Comparison of ENCODE assay signal across 10 mouse cellular contexts in the genomic region with DNA sequence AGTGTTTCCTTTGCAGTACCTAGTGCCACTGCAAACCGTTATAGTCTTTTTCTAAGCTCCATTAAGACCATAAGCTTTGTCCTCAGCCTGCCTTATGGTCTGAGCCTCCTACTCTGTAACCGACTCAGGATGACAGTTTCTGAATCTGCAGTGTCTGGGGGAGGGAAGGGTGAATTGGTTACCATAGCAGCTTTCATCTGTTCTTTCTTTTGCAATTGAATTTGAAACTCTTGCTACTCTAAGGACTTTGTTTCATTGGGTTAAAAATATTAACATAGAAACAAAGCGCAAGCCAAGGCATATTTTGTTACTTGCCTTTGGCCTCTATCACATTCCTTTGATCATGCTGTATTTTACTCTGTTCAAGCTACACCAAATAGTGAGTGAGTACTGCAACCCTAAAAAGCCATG. TPM values are rescaled to one million over a fixed set of nuclear protein-coding genes. Genes with fewer than 3 reads are reported as not detected.
DNase-seq lines count a peak whose midpoint lies in the region; ATAC-seq and TF ChIP-seq lines count a peak whose summit lies in the region.
"Had no signal": no experiment of that assay in that cellular context is flagged by ENCODE, and none has a peak within 500 bp of the region (broad histone marks: within the 10 kb centered on the region; RNA-seq: fewer than 3 reads in every experiment).

No protein-coding gene starts in this region.

- no peaks in the 10 kb centered on the region for H3K36me3 ChIP-seq in hindbrain, embryonic 11.5 days (ENCODE audit: control insufficient read depth, insufficient read depth, low read length)
- H3K36me3 ChIP-seq in hindbrain, embryonic 10.5 days = peaks cover 22% of the 10 kb centered on the region
- no peaks in the 10 kb centered on the region for H3K36me3 ChIP-seq in hindbrain, postnatal 0 days (ENCODE audit: insufficient read depth, low read length)
- no peaks in the 10 kb centered on the region for H3K36me3 ChIP-seq in midbrain, embryonic 16.5 days (ENCODE audit: control insufficient read depth, insufficient read depth, low read length)
- H3K36me3 ChIP-seq in intestine, embryonic 15.5 days = no peaks in the 10 kb centered on the region

- no peak for ATAC-seq in hindbrain, embryonic 11.5 days (ENCODE audit: low FRiP score)
- ATAC-seq in hindbrain, postnatal 0 days = no peak
- ATAC-seq in midbrain, embryonic 16.5 days = 0 out of 2 replicates have a peak, but pooled peaks have one; percentile 42
- no peak for ATAC-seq in intestine, embryonic 15.5 days

- H3K27ac ChIP-seq in hindbrain, embryonic 11.5 days (ENCODE audit: low read depth, low read length) = peak overlapping the region; percentile 30; the same call in 1 of the 2 replicates
- no peak overlapping the region for H3K27ac ChIP-seq in hindbrain, embryonic 10.5 days
- H3K27ac ChIP-seq in hindbrain, postnatal 0 days = peak overlapping the region; percentile 22; the same call in 1 of the 2 replicates
- peak overlapping the region; percentile 71 for H3K27ac ChIP-seq in midbrain, embryonic 16.5 days (ENCODE audit: low read length)
- H3K27ac ChIP-seq in intestine, embryonic 15.5 days = no peak overlapping the region
- H3K27ac ChIP-seq: lung, embryonic 15.5 days had no signal

- H3K9ac ChIP-seq in hindbrain, embryonic 11.5 days (ENCODE audit: low read depth, low read length) = no peak overlapping the region
- H3K9ac ChIP-seq in hindbrain, postnatal 0 days (replicated peaks; ENCODE audit: low read length) = no peak overlapping the region
- peak overlapping the region; percentile 52; the same call in 1 of the 2 replicates for H3K9ac ChIP-seq in midbrain, embryonic 16.5 days (ENCODE audit: low read depth, low read length)
- H3K9ac ChIP-seq in intestine, embryonic 15.5 days = no peak overlapping the region
- H3K9ac ChIP-seq: limb, embryonic 13.5 days; lung, embryonic 15.5 days had no signal

- H3K9me3 ChIP-seq in hindbrain, embryonic 11.5 days (ENCODE audit: control insufficient read depth, low read length) = no peaks in the 10 kb centered on the region
- no peaks in the 10 kb centered on the region for H3K9me3 ChIP-seq in hindbrain, embryonic 10.5 days
- H3K9me3 ChIP-seq in hindbrain, postnatal 0 days (ENCODE audit: low read length) = no peaks in the 10 kb centered on the region
- H3K9me3 ChIP-seq in midbrain, embryonic 16.5 days (replicated peaks; ENCODE audit: control insufficient read depth, low read length, poor library complexity, severe bottlenecking) = no peaks in the 10 kb centered on the region
- H3K9me3 ChIP-seq in intestine, embryonic 15.5 days = no peaks in the 10 kb centered on the region
- H3K9me3 ChIP-seq: limb, embryonic 13.5 days; lung, embryonic 15.5 days; megakaryocyte, embryonic 14.5 days had no signal

- H3K4me2 ChIP-seq in hindbrain, embryonic 11.5 days (replicated peaks; ENCODE audit: low read depth, low read length) = no peak overlapping the region
- H3K4me2 ChIP-seq in hindbrain, postnatal 0 days (ENCODE audit: low read depth, low read length) = no peak overlapping the region
- H3K4me2 ChIP-seq in midbrain, embryonic 16.5 days (ENCODE audit: low read length) = no peak overlapping the region
- no peak overlapping the region for H3K4me2 ChIP-seq in intestine, embryonic 15.5 days (replicated peaks)
- H3K4me2 ChIP-seq: limb, embryonic 13.5 days; lung, embryonic 15.5 days had no signal

- H3K27me3 ChIP-seq in hindbrain, embryonic 11.5 days (ENCODE audit: control insufficient read depth, insufficient read depth, low read length) = no peaks in the 10 kb centered on the region
- H3K27me3 ChIP-seq in hindbrain, embryonic 10.5 days (ENCODE audit: insufficient read depth, poor library complexity, severe bottlenecking) = no peaks in the 10 kb centered on the region
- no peaks in the 10 kb centered on the region for H3K27me3 ChIP-seq in hindbrain, postnatal 0 days (ENCODE audit: insufficient read depth, low read length)
- no peaks in the 10 kb centered on the region for H3K27me3 ChIP-seq in midbrain, embryonic 16.5 days (ENCODE audit: control insufficient read depth, insufficient read depth, low read depth, low read length)
- H3K27me3 ChIP-seq in intestine, embryonic 15.5 days (replicated peaks) = no peaks in the 10 kb centered on the region
- H3K27me3 ChIP-seq: limb, embryonic 13.5 days; lung, embryonic 15.5 days; megakaryocyte, embryonic 14.5 days had no signal

- no peak for TF ChIP-seq CTCF in hindbrain, postnatal 0 days (IDR thresholded peaks at IDR 0.05; ENCODE audit: low read depth)

- H3K4me1 ChIP-seq in hindbrain, embryonic 11.5 days (replicated peaks; ENCODE audit: control insufficient read depth, insufficient read depth, low read length) = 0 out of 2 replicates have a peak, but pooled peaks cover 7% of the 10 kb centered on the region
- peaks cover 20% of the 10 kb centered on the region for H3K4me1 ChIP-seq in hindbrain, embryonic 10.5 days (replicated peaks)
- peaks cover 5% of the 10 kb centered on the region; the same call in 1 of the 2 replicates for H3K4me1 ChIP-seq in hindbrain, postnatal 0 days (ENCODE audit: insufficient read depth, low read length)
- H3K4me1 ChIP-seq in midbrain, embryonic 16.5 days (ENCODE audit: control insufficient read depth, insufficient read depth, low read length) = peaks cover 18% of the 10 kb centered on the region
- H3K4me1 ChIP-seq in intestine, embryonic 15.5 days (replicated peaks) = no peaks in the 10 kb centered on the region
- H3K4me1 ChIP-seq: lung, embryonic 15.5 days had no signal

- 59% methylated on average over 3 of the region's 3 CpGs for WGBS in hindbrain, embryonic 11.5 days
- WGBS in hindbrain, embryonic 10.5 days = 61% methylated on average over 3 of the region's 3 CpGs
- 28% methylated on average over 3 of the region's 3 CpGs for WGBS in hindbrain, postnatal 0 days
- 26% methylated on average over 3 of the region's 3 CpGs for WGBS in midbrain, embryonic 16.5 days
- WGBS in intestine, embryonic 15.5 days = 62% methylated on average over 3 of the region's 3 CpGs

- intact Hi-C loops in left cerebral cortex, postnatal 25 days (cut with DNase I) = loop anchor here (2.0 to 5.0 kb wide), 2 partner anchors 76 to 164 kb away; no protein-coding TSS in a partner anchor

- H3K4me3 ChIP-seq in hindbrain, embryonic 11.5 days (ENCODE audit: low read depth, low read length) = no peak overlapping the region
- no peak overlapping the region for H3K4me3 ChIP-seq in hindbrain, embryonic 10.5 days
- no peak overlapping the region for H3K4me3 ChIP-seq in hindbrain, postnatal 0 days (ENCODE audit: low read length)
- H3K4me3 ChIP-seq in midbrain, embryonic 16.5 days (ENCODE audit: low read depth, low read length) = no peak overlapping the region
- no peak overlapping the region for H3K4me3 ChIP-seq in intestine, embryonic 15.5 days (replicated peaks)
- H3K4me3 ChIP-seq: limb, embryonic 13.5 days; lung, embryonic 15.5 days had no signal

- no peak for DNase-seq in hindbrain, embryonic 11.5 days (ENCODE audit: low spot score)
- no peak for DNase-seq in hindbrain, embryonic 10.5 days (ENCODE audit: low spot score)
- DNase-seq in left cerebral cortex, postnatal 25 days (ENCODE audit: low spot score in 2 of 2) = peak; percentile 31 to 64
- DNase-seq in left cerebral cortex, adult 8-10 months (ENCODE audit: low spot score in 2 of 2) = no peak
- no peak for DNase-seq in hindbrain, postnatal 0 days (ENCODE audit: low spot score)

RNA-seq across cellular contexts. Expression of gene Rcor1, which starts 49.6 kb away (rescaled TPM):
- polyA plus RNA-seq in hindbrain, embryonic 11.5 days (2014; fragmentation: Nextera tagmentation; extraction: Ambion mirVana) = 11.5 and 13.2 TPM in 2 replicates
- 5.0 and 6.6 TPM in 2 replicates for polyA plus RNA-seq in hindbrain, embryonic 10.5 days (2016; fragmentation: Nextera tagmentation; extraction: Ambion mirVana)
- total RNA-seq in left cerebral cortex, postnatal 25 days (2021) = 10 to 100 TPM; 17.1 to 19.6 TPM
- total RNA-seq in left cerebral cortex, adult 8-10 months (2022) = 10 to 100 TPM; 13.0 to 15.2 (median 14.2) TPM
- total RNA-seq in hindbrain, postnatal 0 days (2014; rRNA removed) = 11.1 and 13.1 TPM in 2 replicates
- 3.0 and 3.1 TPM in 2 replicates for polyA plus RNA-seq in hindbrain, postnatal 0 days (2015; fragmentation: Nextera tagmentation; extraction: Ambion mirVana)
- polyA plus RNA-seq in midbrain, embryonic 16.5 days (2015; fragmentation: Nextera tagmentation; extraction: Ambion mirVana) = 4.4 and 5.3 TPM in 2 replicates
- 9.1 and 9.6 TPM in 2 replicates for polyA plus RNA-seq in intestine, embryonic 15.5 days (2015; fragmentation: Nextera tagmentation; extraction: Ambion mirVana)

Comparison
In these comparisons a context has a peak if more than half of its experiments do, and no peak if none do; other contexts are left out.
1. DNase-seq: peak in left cerebral cortex, postnatal 25 days (2 of 2); none in hindbrain, embryonic 11.5 days (single experiment), hindbrain, embryonic 10.5 days (single experiment), left cerebral cortex, adult 8-10 months (0 of 2) and hindbrain, postnatal 0 days (single experiment).
2. H3K27ac ChIP-seq: peak in hindbrain, embryonic 11.5 days (single experiment), hindbrain, postnatal 0 days (single experiment) and midbrain, embryonic 16.5 days (single experiment); none in hindbrain, embryonic 10.5 days (single experiment) and intestine, embryonic 15.5 days (single experiment).